Mouse (Mus musculus): Measurements from ENCODE around the gene Mrpl54. TPM values are rescaled to one million over a fixed set of nuclear protein-coding genes. Genes with fewer than 3 reads are reported as not detected.

Mrpl54 gene
- 137 and 150 TPM in 2 replicates for total RNA-seq (2012; rRNA removed)
- polyA plus RNA-seq (2012; ENCODE audit: insufficient read depth in 1 of 2, insufficient read length in 2 of 2, low read depth in 1 of 2, low replicate concordance in 2 of 2, missing spikeins in 1 of 2) = 100 to 1,000 TPM; 157 to 421 TPM

- Histone ChIP-seq H3K79me2 (ENCODE audit: control insufficient read depth, insufficient read depth, low read length, poor library complexity) (peaks cover 21% of the 10 kb centered on the region), H3K4me3 (ENCODE audit: control insufficient read depth in 1 of 2, insufficient read depth in 1 of 2, low read depth in 2 of 2, low read length in 2 of 2) (peak within 1 kb of the TSS; percentile 82 to 100), H3K27me3 (ENCODE audit: control insufficient read depth in 1 of 2, insufficient read depth in 2 of 2, low read length in 2 of 2) (no peaks in the 10 kb centered on the region), H3K36me3 (ENCODE audit: control insufficient read depth in 1 of 2, insufficient read depth in 2 of 2, low read length in 2 of 2) (no peaks in the 10 kb centered on the region; a peak in 1 of 4 replicates), H3K9me3 (replicated peaks; ENCODE audit: insufficient read depth, low read length) (no peaks in the 10 kb centered on the region), H3K27ac (ENCODE audit: control insufficient read depth, low read depth, low read length) (peak within 1 kb of the TSS; percentile 93), H3K4me1 (ENCODE audit: control insufficient read depth in 1 of 2, insufficient read depth in 2 of 2, low read length in 2 of 2) (peaks cover 4 to 18% of the 10 kb centered on the region in 2 experiments; a peak in 3 of 4 replicates), H3K9ac (ENCODE audit: control insufficient read depth, low read depth, low read length, poor library complexity, severe bottlenecking) (peak within 1 kb of the TSS; percentile 98)
- TF ChIP-seq GABPA (IDR thresholded peaks at IDR 0.05; ENCODE audit: low read depth, low read length) (no peak), USF2 (IDR thresholded peaks at IDR 0.05; ENCODE audit: borderline replicate concordance in 1 of 2, insufficient read depth in 1 of 2, low read depth in 1 of 2, low read length in 2 of 2) (no peak), MAX (IDR thresholded peaks at IDR 0.05; ENCODE audit: low read length) (peak; percentile 91), MEF2A (IDR thresholded peaks at IDR 0.05; ENCODE audit: extremely low read depth, insufficient replicate concordance, low read depth, low read length, poor library complexity, severe bottlenecking) (no peak), JUND (IDR thresholded peaks at IDR 0.05; ENCODE audit: low read depth, low read length) (no peak), GATA1 (IDR thresholded peaks at IDR 0.05; ENCODE audit: low read depth, low read length) (no peak), HCFC1 (IDR thresholded peaks at IDR 0.05; ENCODE audit: low read depth, low read length) (peak; percentile 97), POLR2AphosphoS2 (IDR thresholded peaks at IDR 0.05; ENCODE audit: low read length) (0 out of 2 replicates have a peak, but pooled peaks have one; percentile 53), BHLHE40 (IDR thresholded peaks at IDR 0.05; ENCODE audit: borderline replicate concordance, low read depth, low read length) (peak; percentile 99), KAT2A (conservative IDR thresholded peaks at IDR 0.05; ENCODE audit: low read depth, low read length) (peak; percentile 84), SIN3A (IDR thresholded peaks at IDR 0.05; ENCODE audit: low read length) (peak; percentile 86), MXI1 (IDR thresholded peaks at IDR 0.05; ENCODE audit: low read depth, low read length) (peak; percentile 90), TBP (IDR thresholded peaks at IDR 0.05; ENCODE audit: low read depth, low read length) (peak; percentile 15; the same call in 1 of the 2 replicates), MYC (IDR thresholded peaks at IDR 0.05; ENCODE audit: low read depth, low read length) (peak; percentile 98), TCF12 (IDR thresholded peaks at IDR 0.05; ENCODE audit: low read depth, low read length) (peak; percentile 50; the same call in 1 of the 2 replicates), ELF1 (IDR thresholded peaks at IDR 0.05; ENCODE audit: low read depth, low read length) (peak; percentile 96), NRF1 (IDR thresholded peaks at IDR 0.05; ENCODE audit: insufficient read depth, low read depth, low read length, poor library complexity, severe bottlenecking) (peak; percentile 97), MYB (IDR thresholded peaks at IDR 0.05; ENCODE audit: low read depth, low read length) (no peak), ZMIZ1 (IDR thresholded peaks at IDR 0.05; ENCODE audit: low read depth, low read length) (no peak; the same call in 1 of the 2 replicates), NELFE (IDR thresholded peaks at IDR 0.05; ENCODE audit: low read depth, low read length) (peak; percentile 82; the same call in 1 of the 2 replicates), POLR2A (IDR thresholded peaks at IDR 0.05; ENCODE audit: control insufficient read depth in 1 of 2, insufficient read depth in 1 of 2, low read depth in 1 of 2, low read length in 2 of 2, poor library complexity in 1 of 2) (peak; percentile 78 to 83; a peak in 3 of 4 replicates), MAZ (IDR thresholded peaks at IDR 0.05; ENCODE audit: low read depth, low read length) (0 out of 2 replicates have a peak, but pooled peaks have one; percentile 46), ZNF384 (IDR thresholded peaks at IDR 0.05; ENCODE audit: low read depth, low read length) (0 out of 2 replicates have a peak, but pooled peaks have one; percentile 10)
- peak; percentile 97 for DNase-seq (ENCODE audit: low read depth, low spot score)
Observed at GRCm38 (mm10) chr10:81266211-81267105, at the start of gene Mrpl54, which contains the start of gene Apba3. Gene Mrpl54 (minus strand): TSS chr10:81266934. Gene Apba3 (plus strand): TSS chr10:81266960.

All from MEL (cell line).